Mouse (Mus musculus) gastrocnemius, postnatal 25 days (tissue): Measurements from ENCODE around the gene Fmnl2. TPM values are rescaled to one million over a fixed set of nuclear protein-coding genes. Genes with fewer than 3 reads are reported as not detected.

Experiments
- DNase-seq: peaks from one replicate; pipeline ENCODE4 v3.0.0; 2022
- total RNA-seq, 2 experiments: library from RNA; stranded (reverse); gene quantifications; 1 replicate in 1 of 2; 2 replicates in 1 of 2; pipeline ENCODE4 v1.2.3; 2021

The Fmnl2 gene
- total RNA-seq, 2 experiments from 2014 or later, result 6.2 to 6.8 TPM

- no peak for DNase-seq
Observed at GRCm38 (mm10) chr2:53047031-53047430, 189.4 kb downstream of the Fmnl2 start.

GRCm38 (mm10) chr2:53047749-53048387, 190.2 kb downstream of the Fmnl2 start:
- DNase-seq, result no peak

- DNase-seq, result no peak
Observed at GRCm38 (mm10) chr2:53050376-53050775, 192.7 kb downstream of the Fmnl2 start.

GRCm38 (mm10) chr2:53051502-53051901, 193.8 kb downstream of the Fmnl2 start:
- no peak for DNase-seq

- no peak for DNase-seq
Observed at GRCm38 (mm10) chr2:53053714-53054113, 196.1 kb downstream of the Fmnl2 start.

GRCm38 (mm10) chr2:53056556-53056955, 198.9 kb downstream of the Fmnl2 start:
- DNase-seq, result no peak

GRCm38 (mm10) chr2:53057291-53057690, 199.6 kb downstream of the Fmnl2 start:
- DNase-seq, result no peak

- no peak for DNase-seq
Observed at GRCm38 (mm10) chr2:53061363-53062000, 203.8 kb downstream of the Fmnl2 start.

- DNase-seq, result no peak
Observed at GRCm38 (mm10) chr2:53066973-53067372, 209.3 kb downstream of the Fmnl2 start.

- DNase-seq, result peak; percentile 65
Observed at GRCm38 (mm10) chr2:53070607-53071006, 212.9 kb downstream of the Fmnl2 start.

GRCm38 (mm10) chr2:53079693-53080286, 222.1 kb downstream of the Fmnl2 start:
- no peak for DNase-seq

GRCm38 (mm10) chr2:53082045-53082444, 224.4 kb downstream of the Fmnl2 start:
- no peak for DNase-seq

- no peak for DNase-seq
Observed at GRCm38 (mm10) chr2:53082501-53082900, 224.8 kb downstream of the Fmnl2 start.

- DNase-seq, result no peak
Observed at GRCm38 (mm10) chr2:53083241-53083640, 225.6 kb downstream of the Fmnl2 start.

- no peak for DNase-seq
Observed at GRCm38 (mm10) chr2:53085617-53086202, 228.1 kb downstream of the Fmnl2 start.

GRCm38 (mm10) chr2:53088744-53089143, 231.1 kb downstream of the Fmnl2 start:
- DNase-seq, result no peak

- no peak for DNase-seq
Observed at GRCm38 (mm10) chr2:53095031-53095430, 237.4 kb downstream of the Fmnl2 start.

- DNase-seq, result no peak
Observed at GRCm38 (mm10) chr2:53095489-53095888, 237.8 kb downstream of the Fmnl2 start.

- DNase-seq, result no peak
Observed at GRCm38 (mm10) chr2:53100093-53100492, 242.4 kb downstream of the Fmnl2 start.

GRCm38 (mm10) chr2:53101885-53102740, 244.5 kb downstream of the Fmnl2 start:
- DNase-seq, result no peak

GRCm38 (mm10) chr2:53102901-53103300, 245.2 kb downstream of the Fmnl2 start:
- DNase-seq, result no peak

GRCm38 (mm10) chr2:53105408-53105807, 247.7 kb downstream of the Fmnl2 start:
- no peak for DNase-seq
